Mouse (Mus musculus) macrophage (primary cell): ENCODE data around the gene 1810009A15Rik. TPM values are rescaled to one million over a fixed set of nuclear protein-coding genes. Genes with fewer than 3 reads are reported as not detected.
"Not testable (repeated sequence)": the region's sequence is repeated elsewhere in the genome, so short reads cannot be mapped to it uniquely, and the experiment has no call there.

Source experiments
- H3K27ac ChIP-seq: fragments of 350-480 bp; formaldehyde crosslinking; 2 replicates; pipeline ENCODE4 v1.9.0; 2021
- H3K36me3 ChIP-seq: fragments of 350-480 bp; formaldehyde crosslinking; 2 replicates; pipeline ENCODE4 v1.9.0; 2021; ENCODE audit errors: inconsistent target
- H3K4me3 ChIP-seq: fragments of 350-480 bp; formaldehyde crosslinking; 2 replicates; pipeline ENCODE4 v1.9.0; 2021; ENCODE audit errors: inconsistent target
- H3K79me2 ChIP-seq: fragments of 350-480 bp; formaldehyde crosslinking; 2 replicates; pipeline ENCODE4 v1.9.0; 2021; ENCODE audit errors: inconsistent target
- WGBS: methylation state at CpG from one replicate; pipeline ENCODE4 v1.1.7; 2026; ENCODE audit warnings: inconsistent platforms; ENCODE audit not compliant: missing documents; 5-methylcytosine and 5-hydroxymethylcytosine counted together
- polyA plus RNA-seq: library from polyadenylated mRNA; stranded (reverse); fragments of 250-400 nt; gene quantifications from 3 replicates; pipeline ENCODE4 v1.2.4, GENCODE M21; 2018; ENCODE audit warnings: inconsistent platforms

1810009A15Rik gene
- polyA plus RNA-seq, 1 experiment from 2014 or later: 50.8 TPM

GRCm38 (mm10) chr19:8892829-8893766, 4.4 kb downstream of the 1810009A15Rik start, which contains the start of gene Ints5:
Gene Ints5 (plus strand): TSS chr19:8893005.
- Histone ChIP-seq H3K79me2 (peaks cover 57% of the 10 kb centered on the region), H3K4me3 (peak within 1 kb of the TSS; percentile 96), H3K36me3 (peaks cover 9% of the 10 kb centered on the region), H3K27ac (peak within 1 kb of the TSS; percentile 55)
- WGBS: 1% methylated on average over 52 of the region's 54 CpGs

DNA sequence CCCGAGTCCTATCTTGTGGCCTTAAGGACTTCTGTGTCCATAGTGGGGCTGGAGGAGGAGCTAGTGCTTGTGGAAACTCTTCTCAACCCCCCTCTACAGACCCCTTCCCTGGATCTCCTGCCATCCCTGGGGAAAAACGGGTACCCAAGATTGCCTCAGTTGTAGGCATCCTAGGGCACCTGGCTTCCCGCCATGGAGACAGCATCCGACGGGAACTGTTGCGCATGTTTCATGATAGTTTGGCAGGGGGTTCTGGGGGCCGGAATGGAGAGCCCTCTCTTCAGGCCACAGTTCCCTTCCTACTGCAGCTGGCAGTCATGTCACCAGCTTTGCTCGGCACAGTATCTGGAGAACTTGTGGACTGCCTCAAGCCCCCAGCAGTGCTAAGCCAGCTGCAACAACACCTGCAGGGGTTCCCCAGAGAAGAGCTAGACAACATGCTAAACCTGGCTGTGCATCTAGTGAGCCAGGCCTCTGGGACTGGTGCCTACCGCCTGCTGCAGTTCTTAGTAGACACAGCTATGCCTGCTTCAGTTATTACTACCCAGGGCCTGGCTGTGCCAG, 6.8 kb downstream of the 1810009A15Rik start:
- 91% methylated on average over 9 of the region's 9 CpGs for WGBS
- H3K79me2 ChIP-seq: peaks cover 63% of the 10 kb centered on the region
- H3K27ac ChIP-seq: no peak overlapping the region
- H3K36me3 ChIP-seq: peaks cover 9% of the 10 kb centered on the region
- H3K4me3 ChIP-seq: no peak overlapping the region

DNA sequence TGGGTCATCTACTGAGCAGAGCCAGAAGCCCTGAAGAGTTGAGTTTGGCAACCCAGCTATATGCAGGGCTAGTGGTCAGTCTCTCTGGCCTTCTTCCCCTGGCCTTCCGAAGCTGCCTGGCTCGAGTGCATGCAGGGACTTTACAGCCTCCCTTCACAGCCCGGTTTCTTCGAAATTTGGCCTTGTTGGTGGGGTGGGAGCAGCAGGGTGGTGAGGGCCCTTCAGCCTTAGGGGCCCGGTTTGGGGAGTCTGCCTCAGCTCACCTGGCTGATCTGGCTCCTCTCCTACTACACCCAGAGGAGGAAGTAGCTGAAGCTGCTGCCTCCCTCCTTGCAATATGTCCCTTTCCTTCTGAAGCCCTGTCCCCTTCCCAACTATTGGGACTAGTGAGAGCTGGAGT, 7.6 kb downstream of the 1810009A15Rik start:
- peaks cover 69% of the 10 kb centered on the region for H3K79me2 ChIP-seq
- H3K4me3 ChIP-seq, H3K27ac ChIP-seq, H3K36me3 ChIP-seq: not testable (repeated sequence)
- WGBS: 88% methylated on average over 5 of the region's 5 CpGs

GRCm38 (mm10) chr19:8897211-8897864, 8.7 kb downstream of the 1810009A15Rik start:
- WGBS: 44% methylated on average over 20 of the region's 21 CpGs
- Histone ChIP-seq H3K4me3 (peak overlapping the region; percentile 99; the same call in 1 of the 2 replicates), H3K79me2 (peaks cover 80% of the 10 kb centered on the region), H3K27ac (peak overlapping the region; percentile 10; the same call in 1 of the 2 replicates), H3K36me3 (peaks cover 12% of the 10 kb centered on the region)

DNA sequence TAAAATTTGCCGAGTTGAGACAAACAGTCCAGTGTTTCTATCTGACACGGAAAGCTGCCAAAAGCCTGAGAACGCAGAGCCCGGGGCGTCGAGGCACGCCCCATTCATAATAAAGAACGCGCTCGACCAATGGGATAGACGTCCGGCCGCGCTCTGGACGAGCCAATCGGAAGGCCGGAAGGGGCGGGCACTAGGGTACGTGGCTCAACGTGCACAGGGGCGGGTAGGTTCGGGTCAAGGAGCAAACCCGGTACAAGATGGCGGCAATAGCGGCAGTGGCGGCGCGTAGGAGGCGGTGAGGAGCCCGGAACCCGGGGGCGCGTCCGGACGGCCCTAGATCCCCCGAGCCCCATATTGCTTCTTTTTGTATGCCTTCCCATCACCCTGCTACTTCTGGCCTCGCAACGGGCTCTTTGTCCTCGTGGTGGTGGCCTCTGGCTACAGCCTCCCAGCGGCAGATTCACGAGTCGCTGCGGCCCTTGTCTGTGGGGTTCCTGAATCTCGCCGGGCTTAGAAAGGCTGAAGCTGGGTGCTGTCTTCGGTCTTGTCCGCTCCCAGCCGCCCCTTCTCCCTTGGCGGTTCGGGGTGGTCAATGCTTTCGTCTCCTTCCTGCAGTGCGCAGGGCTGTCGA, 9.3 kb downstream of the 1810009A15Rik start, which contains the start of gene Ganab:
Gene Ganab (plus strand): TSS at position 207 of the 631 bp plus-strand sequence.
- under 1% methylated on average over 53 of the region's 53 CpGs for WGBS
- Histone ChIP-seq H3K27ac (peak within 1 kb of the TSS; percentile 71), H3K79me2 (peaks cover 81% of the 10 kb centered on the region)

GRCm38 (mm10) chr19:8898576-8898975, 9.9 kb downstream of the 1810009A15Rik start:
- WGBS: 5% methylated on average over 13 of the region's 13 CpGs
- peaks cover 24% of the 10 kb centered on the region for H3K36me3 ChIP-seq

More for the DNA sequence above, 9.3 kb downstream of the 1810009A15Rik start, which contains the start of gene Ganab:
- Histone ChIP-seq H3K36me3 (peaks cover 18% of the 10 kb centered on the region), H3K4me3 (peak within 1 kb of the TSS; percentile 99)

DNA sequence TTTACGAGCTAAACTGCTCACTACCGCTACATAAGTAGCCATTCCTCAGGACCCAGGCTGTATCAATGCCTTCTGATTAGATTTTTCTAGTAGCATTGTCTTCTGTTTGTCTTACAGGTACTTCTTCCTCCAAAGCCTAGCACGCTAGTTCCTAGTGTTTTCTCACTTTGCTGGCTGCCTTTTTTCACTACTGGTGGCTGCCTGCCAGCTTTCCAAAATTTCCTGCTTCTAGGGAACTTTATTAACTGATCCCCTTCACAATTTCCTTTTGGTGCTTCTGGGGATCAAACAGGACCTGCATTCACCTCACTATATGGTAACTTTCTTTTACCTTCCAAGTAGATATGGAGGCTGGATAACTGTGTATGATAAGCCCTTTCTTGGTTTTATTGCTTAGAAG, 10.4 kb downstream of the 1810009A15Rik start:
- 63% methylated on average over 3 of the region's 3 CpGs for WGBS
- Histone ChIP-seq H3K4me3 (peak overlapping the region; percentile 99), H3K36me3 (peaks cover 27% of the 10 kb centered on the region), H3K79me2 (peaks cover 70% of the 10 kb centered on the region), H3K27ac (no peak overlapping the region)

More at GRCm38 (mm10) chr19:8898576-8898975, 9.9 kb downstream of the 1810009A15Rik start:
- Histone ChIP-seq H3K79me2 (peaks cover 75% of the 10 kb centered on the region), H3K27ac (peak overlapping the region; percentile 71), H3K4me3 (peak overlapping the region; percentile 99)

- Histone ChIP-seq H3K79me2 (peaks cover 40% of the 10 kb centered on the region), H3K36me3 (peaks cover 57% of the 10 kb centered on the region), H3K4me3 (no peak overlapping the region), H3K27ac (no peak overlapping the region)
- 96% methylated on average over 5 of the region's 5 CpGs for WGBS
Observed at GRCm38 (mm10) chr19:8903412-8903811, 14.8 kb downstream of the 1810009A15Rik start.

DNA sequence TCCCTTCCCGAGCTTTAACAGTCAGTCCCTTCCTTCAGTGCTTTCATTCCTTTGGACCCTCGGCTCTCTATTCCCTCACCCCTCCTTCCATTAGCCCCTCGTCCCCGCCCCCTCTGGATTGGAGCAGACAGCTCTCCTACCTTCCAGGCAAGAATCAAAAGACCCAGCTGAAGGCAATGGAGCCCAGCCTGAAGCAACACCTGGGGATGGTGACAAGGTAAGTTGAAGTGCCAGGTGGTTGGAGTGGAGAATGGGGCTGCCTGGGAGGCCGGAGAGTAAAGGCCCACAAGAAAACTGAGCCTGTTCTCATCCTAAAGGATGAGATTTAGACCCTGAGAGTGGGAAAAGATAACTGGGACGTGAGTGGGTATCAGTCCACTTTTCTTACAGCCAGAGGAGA, 19.9 kb downstream of the 1810009A15Rik start:
- Histone ChIP-seq H3K27ac (no peak overlapping the region), H3K4me3 (no peak overlapping the region), H3K36me3 (peaks cover 90% of the 10 kb centered on the region), H3K79me2 (no peaks in the 10 kb centered on the region)
- WGBS: 99% methylated on average over 6 of the region's 6 CpGs

DNA sequence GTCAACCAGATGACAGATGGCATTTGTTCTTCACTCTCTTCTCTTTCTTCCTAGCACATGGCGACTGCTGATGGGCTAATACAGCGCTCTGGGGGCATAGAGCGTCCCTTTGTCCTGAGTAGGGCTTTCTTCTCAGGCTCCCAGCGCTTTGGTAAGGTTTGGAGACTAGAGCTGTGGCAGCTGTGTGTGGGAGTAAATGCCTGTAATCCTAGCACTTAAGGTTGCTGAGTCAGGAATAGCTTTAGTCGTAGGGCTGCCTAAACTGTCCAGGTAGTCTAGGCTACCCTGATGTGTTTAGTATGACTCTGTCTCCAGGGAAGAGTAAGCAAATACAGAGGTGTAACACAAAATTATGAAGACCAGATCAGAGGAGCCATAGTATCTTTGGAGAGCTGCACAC, 23.2 kb downstream of the 1810009A15Rik start:
- H3K27ac ChIP-seq: no peak overlapping the region
- H3K79me2 ChIP-seq: no peaks in the 10 kb centered on the region
- H3K36me3 ChIP-seq: peaks cover 90% of the 10 kb centered on the region
- H3K4me3 ChIP-seq: no peak overlapping the region
- 94% methylated on average over 5 of the region's 5 CpGs for WGBS

DNA sequence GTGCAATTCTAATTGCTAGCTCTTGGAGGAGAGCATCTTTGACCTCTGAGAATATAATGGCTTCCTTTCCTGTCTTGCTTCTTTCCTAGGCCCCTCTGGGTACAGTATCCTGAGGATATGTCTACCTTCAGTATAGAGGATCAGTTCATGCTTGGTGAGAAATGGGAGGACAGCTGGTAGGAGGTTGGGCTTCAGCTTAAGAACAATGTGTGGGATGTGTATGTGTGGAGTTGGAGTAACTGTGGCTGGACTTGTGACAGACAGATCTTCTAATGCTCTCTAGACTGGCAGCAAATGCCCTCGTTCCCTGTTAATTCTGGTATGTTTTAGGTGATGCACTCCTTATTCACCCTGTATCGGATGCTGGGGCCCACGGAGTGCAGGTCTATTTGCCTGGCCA, 25.6 kb downstream of the 1810009A15Rik start:
- Histone ChIP-seq H3K4me3 (no peak overlapping the region), H3K36me3 (peaks cover 66% of the 10 kb centered on the region), H3K27ac (no peak overlapping the region), H3K79me2 (no peaks in the 10 kb centered on the region)
- WGBS: 89% methylated on average over 3 of the region's 3 CpGs

DNA sequence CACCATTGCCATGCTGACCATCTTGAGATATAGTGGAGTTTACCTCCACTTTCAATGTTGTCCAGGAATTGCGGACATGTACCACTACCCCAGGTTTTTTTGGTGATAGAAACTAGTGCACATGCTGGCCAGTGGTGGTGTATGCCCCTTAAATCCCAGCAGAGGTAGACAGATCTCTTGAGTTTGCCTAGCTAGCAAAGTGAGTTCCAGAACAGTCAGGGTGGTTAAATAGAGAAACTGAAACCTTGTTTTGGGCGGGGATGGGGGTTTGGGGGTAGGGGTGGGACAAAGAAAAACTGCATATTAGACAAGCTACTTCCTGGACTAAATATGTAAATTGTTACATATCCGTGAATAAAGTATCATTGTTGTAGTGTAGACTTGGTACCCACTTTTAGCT, 30.3 kb downstream of the 1810009A15Rik start:
- Histone ChIP-seq H3K79me2 (peaks cover 34% of the 10 kb centered on the region), H3K36me3 (peaks cover 25% of the 10 kb centered on the region), H3K27ac (no peak overlapping the region), H3K4me3 (no peak overlapping the region)
- WGBS: 75% methylated on average over 2 of the region's 3 CpGs

DNA sequence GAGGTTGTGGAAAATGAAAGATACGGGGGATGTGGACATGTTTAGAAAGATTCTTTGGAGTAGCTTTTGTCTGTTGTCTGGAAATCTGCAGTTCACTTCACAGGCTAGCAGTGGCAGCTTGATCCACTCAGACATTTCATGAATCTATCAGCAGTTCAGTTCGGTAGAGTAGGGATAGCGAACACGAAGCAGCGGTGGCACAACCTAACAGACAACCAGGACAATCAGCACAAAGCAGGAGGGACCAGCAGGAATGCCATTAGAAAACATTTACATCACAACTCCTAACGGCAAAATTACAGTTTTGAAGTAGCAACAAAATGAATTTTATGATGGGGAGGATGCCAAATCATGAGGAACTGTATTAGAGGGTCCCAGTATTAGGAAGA, 31.0 kb downstream of the 1810009A15Rik start:
- Histone ChIP-seq H3K27ac (peak overlapping the region; percentile 49), H3K36me3 (peaks cover 18% of the 10 kb centered on the region), H3K79me2 (peaks cover 41% of the 10 kb centered on the region), H3K4me3 (no peak overlapping the region)
- 77% methylated on average over 5 of the region's 6 CpGs for WGBS

DNA sequence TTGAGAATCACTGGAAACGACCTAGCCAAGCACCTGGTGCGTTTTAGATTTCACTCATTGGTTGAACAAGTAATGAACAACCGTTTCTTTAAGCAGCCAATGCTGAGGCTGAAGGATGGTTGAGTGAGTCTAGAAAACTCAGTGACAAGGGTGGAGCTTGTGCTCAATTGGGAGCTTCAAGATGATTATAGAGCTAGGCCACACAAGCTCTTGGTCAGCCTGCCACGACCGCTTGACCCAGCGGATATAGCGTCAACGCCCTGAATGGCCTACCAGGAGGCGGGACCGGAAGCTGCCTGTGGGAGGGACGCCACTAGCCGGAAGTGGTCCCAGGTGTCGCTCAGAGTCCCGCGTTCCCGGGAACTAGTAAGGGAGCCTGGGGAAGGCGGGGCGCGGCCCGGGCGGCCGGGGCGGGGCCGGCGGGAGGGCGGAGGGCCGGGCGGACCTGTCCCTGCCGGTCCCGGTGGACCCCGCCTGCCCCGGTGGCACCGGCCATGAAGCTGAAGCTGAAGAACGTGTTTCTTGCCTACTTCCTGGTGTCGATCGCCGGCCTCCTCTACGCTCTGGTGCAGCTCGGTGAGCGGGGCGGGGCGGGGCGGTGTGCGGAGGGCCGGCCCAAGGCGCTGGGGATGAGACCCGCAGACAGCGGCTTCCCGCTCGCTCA, 31.6 kb downstream of the 1810009A15Rik start, which contains the start of gene B3gat3:
Gene B3gat3 (plus strand): TSS at position 302 of the 664 bp plus-strand sequence.
- peak within 1 kb of the TSS; percentile 93 for H3K4me3 ChIP-seq
- under 1% methylated on average over 48 of the region's 50 CpGs for WGBS
- peak within 1 kb of the TSS; percentile 81 for H3K27ac ChIP-seq
- H3K79me2 ChIP-seq: peaks cover 44% of the 10 kb centered on the region
- peaks cover 14% of the 10 kb centered on the region for H3K36me3 ChIP-seq
